Mouse (Mus musculus) hindbrain, embryonic 11.5 days (tissue): ENCODE data around the gene Bicd1. TPM values are rescaled to one million over a fixed set of nuclear protein-coding genes. Genes with fewer than 3 reads are reported as not detected.
"Not testable (repeated sequence)": the region's sequence is repeated elsewhere in the genome, so short reads cannot be mapped to it uniquely, and the experiment has no call there.

Experiments
- ATAC-seq: fragments of 200-750 bp; cut with Nextera tagmentation; 2 replicates; pipeline ENCODE4 v1.8.0; 2017; ENCODE audit warnings: mild to moderate bottlenecking, moderate TSS enrichment, moderate library complexity; ENCODE audit not compliant: low FRiP score
- DNase-seq: peaks from one replicate; pipeline ENCODE4 v3.0.0-alpha.2; 2015; ENCODE audit warnings: low spot score
- H3K27ac ChIP-seq: fragments of 300-500 bp; sonication (generic); 2 replicates; pipeline ENCODE4 v1.5.1; 2014; ENCODE audit warnings: mild to moderate bottlenecking, low read depth, low read length
- H3K27me3 ChIP-seq: fragments of 300-500 bp; sonication (generic); 2 replicates; pipeline ENCODE4 v1.6.1; 2014; ENCODE audit warnings: mild to moderate bottlenecking, low read length, moderate library complexity, mixed read lengths; ENCODE audit not compliant: control insufficient read depth, insufficient read depth
- H3K36me3 ChIP-seq: fragments of 300-500 bp; sonication (generic); 2 replicates; pipeline ENCODE4 v1.6.1; 2014; ENCODE audit warnings: mild to moderate bottlenecking, low read length, moderate library complexity, mixed read lengths; ENCODE audit not compliant: control insufficient read depth, insufficient read depth
- H3K4me1 ChIP-seq: fragments of 300-500 bp; sonication (generic); replicated peaks from 2 replicates; pipeline ENCODE4 v1.6.1; 2014; ENCODE audit warnings: low read length, mixed read lengths; ENCODE audit not compliant: control insufficient read depth, insufficient read depth
- H3K4me2 ChIP-seq: fragments of 300-500 bp; sonication (generic); replicated peaks from 2 replicates; pipeline ENCODE4 v1.6.1; 2014; ENCODE audit warnings: mild to moderate bottlenecking, low read depth, low read length
- H3K4me3 ChIP-seq: fragments of 300-500 bp; sonication (generic); 2 replicates; pipeline ENCODE4 v1.5.1; 2014; ENCODE audit warnings: low read depth, low read length
- H3K9ac ChIP-seq: fragments of 300-500 bp; sonication (generic); 2 replicates; pipeline ENCODE4 v1.6.1; 2014; ENCODE audit warnings: low read depth, low read length
- H3K9me3 ChIP-seq: fragments of 300-500 bp; sonication (generic); 2 replicates; pipeline ENCODE4 v1.6.1; 2016; ENCODE audit warnings: low read length; ENCODE audit not compliant: control insufficient read depth
- WGBS: fragments of 180-500 bp; shearing (Covaris S2); extraction: QIAGEN DNeasy Blood & Tissue Kit; methylation state at CpG from one replicate; pipeline ENCODE4 v1.1.7; 2014; 5-methylcytosine and 5-hydroxymethylcytosine counted together
- polyA plus RNA-seq: library from polyadenylated mRNA; unstranded; fragments of >200 nt; fragmentation: Nextera tagmentation; extraction: Ambion mirVana; gene quantifications from 2 replicates; pipeline ENCODE4 v1.2.1, GENCODE M21; 2014

Gene Bicd1
- polyA plus RNA-seq: 17.7 and 22.6 TPM in 2 replicates

DNA sequence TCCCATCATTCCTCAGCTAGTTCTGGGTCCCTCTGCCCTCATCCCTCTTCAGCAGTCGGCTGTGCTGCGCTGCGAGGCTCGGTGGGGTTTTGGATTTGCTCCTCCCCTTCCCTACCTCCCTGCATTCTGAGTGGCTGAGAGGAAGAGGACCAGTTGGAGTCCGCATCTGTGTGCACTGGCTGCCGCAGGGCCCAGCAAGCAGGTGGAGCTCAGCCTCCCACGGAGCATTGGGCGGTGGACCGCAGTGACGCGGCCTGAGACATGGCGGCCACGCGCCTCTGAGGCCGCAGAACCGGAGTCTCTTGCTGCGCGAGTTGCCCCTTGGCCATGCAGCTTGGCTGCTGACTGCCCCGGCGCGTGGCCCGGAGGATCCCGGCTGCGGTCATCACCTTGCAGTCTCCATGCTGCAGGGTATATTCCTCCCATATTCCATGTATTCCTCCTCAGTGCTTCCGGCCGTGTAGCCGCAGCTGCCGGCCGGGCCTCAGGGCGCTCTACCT is at the start of gene Bicd1:
TSS of gene Bicd1 (plus strand) at position 54 of the 500 bp plus-strand sequence.
- H3K27me3 ChIP-seq: no peaks in the 10 kb centered on the region
- no peaks in the 10 kb centered on the region for H3K9me3 ChIP-seq
- peak within 1 kb of the TSS; percentile 74 for H3K4me3 ChIP-seq
- H3K27ac ChIP-seq: peak within 1 kb of the TSS; percentile 84
- DNase-seq: peak; percentile 84
- no peaks in the 10 kb centered on the region for H3K36me3 ChIP-seq
- H3K9ac ChIP-seq: peak within 1 kb of the TSS; percentile 84
- WGBS: under 1% methylated on average over 30 of the region's 30 CpGs
- peak; percentile 100 for ATAC-seq
- no peaks in the 10 kb centered on the region for H3K4me1 ChIP-seq
- peak within 1 kb of the TSS; percentile 63 for H3K4me2 ChIP-seq

DNA sequence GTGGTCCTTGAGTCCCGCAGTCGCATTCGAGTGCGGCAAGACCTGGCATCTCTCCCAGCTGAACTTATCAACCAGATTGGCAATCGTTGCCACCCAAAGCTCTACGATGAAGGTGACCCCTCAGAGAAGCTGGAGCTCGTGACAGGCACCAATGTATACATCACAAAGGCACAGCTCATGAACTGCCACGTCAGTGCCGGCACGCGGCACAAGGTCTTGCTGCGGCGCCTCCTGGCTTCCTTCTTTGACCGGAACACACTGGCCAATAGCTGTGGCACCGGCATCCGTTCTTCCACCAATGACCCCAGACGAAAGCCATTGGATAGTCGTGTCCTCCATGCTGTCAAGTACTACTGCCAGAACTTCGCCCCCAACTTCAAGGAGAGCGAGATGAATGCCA is 46.2 kb upstream of the Bicd1 start:
- H3K4me2 ChIP-seq: not testable (repeated sequence)

DNA sequence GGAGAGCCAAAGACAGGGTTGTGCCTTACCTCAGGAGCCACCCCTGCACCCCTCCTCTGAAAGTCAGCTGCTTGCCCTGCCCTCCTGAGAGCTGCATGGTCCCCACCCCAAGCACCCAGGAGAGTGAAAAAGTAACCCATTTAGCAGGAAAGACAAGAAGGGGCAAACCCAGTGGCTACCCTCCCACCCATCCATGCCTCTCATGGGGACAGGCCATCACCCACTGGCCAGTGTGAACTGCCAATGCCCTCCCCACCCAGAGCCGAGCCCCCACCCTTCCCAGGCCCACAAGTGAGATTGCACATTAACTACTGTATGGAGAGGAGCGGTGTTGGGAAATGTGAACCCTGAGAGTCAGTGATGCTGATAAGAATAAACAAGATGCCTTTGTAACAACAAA is 42.7 kb upstream of the Bicd1 start:
- not testable (repeated sequence) for DNase-seq, H3K36me3 ChIP-seq, H3K9ac ChIP-seq, H3K4me1 ChIP-seq, H3K4me3 ChIP-seq, H3K27me3 ChIP-seq, H3K4me2 ChIP-seq, ATAC-seq, H3K27ac ChIP-seq, H3K9me3 ChIP-seq
- 83% methylated on average over 2 of the region's 2 CpGs for WGBS

More for the DNA sequence above, 46.2 kb upstream of the Bicd1 start:
- H3K9me3 ChIP-seq, H3K27ac ChIP-seq, H3K9ac ChIP-seq, ATAC-seq, DNase-seq, H3K36me3 ChIP-seq, H3K4me3 ChIP-seq, H3K4me1 ChIP-seq, H3K27me3 ChIP-seq: not testable (repeated sequence)
- 97% methylated on average over 19 of the region's 20 CpGs for WGBS

DNA sequence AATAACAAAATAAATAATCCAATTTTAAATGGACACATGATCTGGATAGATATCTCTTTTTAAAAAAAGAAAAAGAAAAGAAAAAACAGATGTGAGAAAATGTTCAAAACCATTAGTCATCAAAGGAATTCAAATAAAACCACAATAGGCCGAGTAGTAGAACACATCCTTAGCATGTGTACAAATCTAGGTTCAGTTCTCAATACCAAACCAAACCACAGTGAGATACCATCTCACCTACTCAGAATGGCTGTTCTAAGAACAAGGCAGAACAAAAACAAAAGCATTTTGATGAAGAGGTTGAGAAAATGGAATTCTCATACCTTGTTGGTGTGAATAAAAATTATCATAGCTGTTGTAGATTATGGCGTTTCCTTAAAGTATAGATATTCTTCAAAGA is 42.3 kb upstream of the Bicd1 start:
- H3K4me2 ChIP-seq: no peak overlapping the region
- no peaks in the 10 kb centered on the region for H3K36me3 ChIP-seq
- DNase-seq (no peak), ATAC-seq (no peak)
- no peak overlapping the region for H3K4me3 ChIP-seq
- H3K9ac ChIP-seq: no peak overlapping the region
- no peaks in the 10 kb centered on the region for H3K4me1 ChIP-seq
- H3K9me3 ChIP-seq: no peaks in the 10 kb centered on the region
- H3K27ac ChIP-seq: no peak overlapping the region
- H3K27me3 ChIP-seq: no peaks in the 10 kb centered on the region
- 91% methylated on average over 2 of the region's 2 CpGs for WGBS

DNA sequence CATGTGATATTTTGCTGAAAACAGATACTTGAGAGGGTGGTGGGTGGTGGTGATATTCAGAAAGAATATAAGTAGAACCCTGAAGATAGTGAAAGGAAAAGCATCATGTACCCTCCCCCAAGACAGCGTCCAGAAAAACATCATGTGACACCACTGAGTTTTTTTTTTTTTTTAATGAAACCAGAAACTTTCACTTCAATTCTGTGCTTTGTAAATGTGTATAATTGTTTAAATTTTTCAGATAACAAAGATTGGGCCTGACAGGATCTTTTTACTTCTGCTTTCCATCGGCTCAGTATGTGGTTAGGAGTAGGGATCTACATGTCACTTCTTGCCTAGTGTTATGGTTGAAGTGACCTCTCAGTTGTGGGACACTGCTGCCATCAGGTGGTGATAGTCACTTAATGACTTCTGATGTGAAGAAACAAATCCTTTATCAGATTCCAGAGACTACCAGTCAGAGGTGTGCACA is 33.7 kb upstream of the Bicd1 start:
- no peak overlapping the region for H3K4me3 ChIP-seq
- H3K9ac ChIP-seq: no peak overlapping the region
- 71% methylated on average over 2 of the region's 2 CpGs for WGBS
- no peaks in the 10 kb centered on the region for H3K4me1 ChIP-seq
- H3K36me3 ChIP-seq: no peaks in the 10 kb centered on the region
- H3K27me3 ChIP-seq: no peaks in the 10 kb centered on the region
- H3K27ac ChIP-seq: no peak overlapping the region
- H3K4me2 ChIP-seq: no peak overlapping the region
- DNase-seq (peak; percentile 52), ATAC-seq (no peak)
- H3K9me3 ChIP-seq: no peaks in the 10 kb centered on the region

DNA sequence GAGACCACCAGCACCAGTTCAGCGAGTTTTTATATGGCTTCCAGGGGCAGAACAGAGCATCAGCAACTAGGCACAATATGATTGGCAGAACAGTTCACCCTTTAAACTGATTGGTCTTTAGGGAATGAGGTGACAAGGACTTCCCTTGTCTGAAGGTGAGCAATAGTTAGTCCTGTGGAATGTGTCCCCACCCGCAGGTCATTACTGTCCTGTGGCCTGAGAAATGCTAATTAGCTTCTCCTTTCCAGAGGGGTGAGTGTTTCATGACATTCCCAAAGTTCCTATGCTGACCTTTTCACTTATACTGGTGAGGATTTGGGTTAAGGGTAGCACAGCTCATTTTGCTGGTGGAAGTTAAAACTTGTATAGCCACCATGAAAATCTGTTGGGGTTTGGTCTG is 25.2 kb upstream of the Bicd1 start:
- ATAC-seq (no peak), DNase-seq (no peak)
- H3K4me1 ChIP-seq: no peaks in the 10 kb centered on the region
- no peak overlapping the region for H3K9ac ChIP-seq
- no peaks in the 10 kb centered on the region for H3K9me3 ChIP-seq
- H3K27me3 ChIP-seq: no peaks in the 10 kb centered on the region
- H3K27ac ChIP-seq: no peak overlapping the region
- H3K4me3 ChIP-seq: no peak overlapping the region
- H3K4me2 ChIP-seq: no peak overlapping the region
- 81% methylated on average over 2 of the region's 2 CpGs for whole genome bisulfite sequencing
- no peaks in the 10 kb centered on the region for H3K36me3 ChIP-seq

DNA sequence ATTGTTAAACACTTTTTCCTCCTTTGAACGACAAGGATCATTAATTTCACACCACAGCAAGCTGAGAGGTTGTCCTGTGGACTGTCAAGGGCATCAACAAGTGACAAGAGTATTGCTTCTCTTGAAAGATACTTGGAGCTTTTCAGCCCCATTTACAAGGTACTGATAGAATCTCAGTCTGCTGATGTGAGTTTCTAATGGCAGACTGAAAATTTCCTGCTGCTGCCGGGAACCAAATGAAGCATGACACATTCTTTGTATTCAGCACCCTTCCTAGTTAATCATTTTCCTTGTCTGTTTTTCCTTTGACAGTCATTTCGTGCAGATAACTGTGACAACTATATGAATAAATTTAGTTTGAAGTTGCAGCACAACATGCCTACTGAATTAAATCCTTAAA is 22.3 kb upstream of the Bicd1 start:
- Histone ChIP-seq H3K4me3 (no peak overlapping the region), H3K4me1 (no peaks in the 10 kb centered on the region), H3K27ac (no peak overlapping the region), H3K9ac (no peak overlapping the region), H3K4me2 (no peak overlapping the region), H3K9me3 (no peaks in the 10 kb centered on the region), H3K36me3 (no peaks in the 10 kb centered on the region), H3K27me3 (no peaks in the 10 kb centered on the region)
- ATAC-seq (no peak), DNase-seq (no peak)
- WGBS: 24% methylated on average over 3 of the region's 3 CpGs

DNA sequence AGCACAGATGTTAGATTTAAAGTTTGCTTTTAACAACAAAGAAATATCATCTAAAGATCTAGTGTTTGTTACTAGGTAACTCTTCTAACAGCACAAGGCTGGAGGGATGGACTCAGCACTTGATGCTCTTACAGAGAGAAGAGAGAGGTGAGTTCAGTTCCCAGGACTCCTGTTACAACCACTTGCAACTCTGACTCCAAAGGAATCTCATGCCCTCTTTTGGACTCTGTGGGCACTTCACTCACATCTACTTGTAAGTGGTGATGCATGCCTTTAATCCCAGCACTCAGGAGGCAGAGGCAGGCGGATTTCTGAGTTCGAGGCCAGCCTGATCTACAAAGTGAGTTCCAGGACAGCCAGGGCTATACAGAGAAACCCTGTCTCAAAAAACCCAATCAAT is 19.1 kb upstream of the Bicd1 start:
- H3K9ac ChIP-seq, ATAC-seq, H3K4me2 ChIP-seq, H3K9me3 ChIP-seq, DNase-seq, H3K36me3 ChIP-seq, H3K4me3 ChIP-seq, H3K27me3 ChIP-seq, H3K27ac ChIP-seq, H3K4me1 ChIP-seq: not testable (repeated sequence)
- 83% methylated on average over 2 of the region's 2 CpGs for whole genome bisulfite sequencing

DNA sequence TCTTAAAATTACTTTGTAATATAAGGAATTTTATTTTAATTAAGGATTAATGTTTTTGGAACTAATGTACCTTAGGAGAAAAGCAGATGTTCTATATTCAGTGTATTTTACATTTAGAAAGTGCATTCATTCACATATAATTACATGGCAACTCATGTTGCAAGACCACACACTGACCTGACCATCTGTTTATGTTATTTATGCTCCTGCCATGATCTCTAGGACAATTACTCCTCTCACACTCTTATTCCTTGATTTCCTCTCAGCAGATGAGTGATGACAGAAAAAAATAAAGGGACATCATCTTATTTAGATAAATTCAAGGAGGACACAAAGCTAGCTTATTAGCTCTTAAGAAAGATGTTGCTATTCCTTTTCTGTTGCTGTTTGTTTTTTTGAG is 9.3 kb upstream of the Bicd1 start:
- H3K4me2 ChIP-seq: no peak overlapping the region
- H3K4me3 ChIP-seq: no peak overlapping the region
- H3K9me3 ChIP-seq: no peaks in the 10 kb centered on the region
- no peak overlapping the region for H3K27ac ChIP-seq
- no peaks in the 10 kb centered on the region for H3K36me3 ChIP-seq
- no peaks in the 10 kb centered on the region for H3K4me1 ChIP-seq
- DNase-seq: no peak
- H3K27me3 ChIP-seq: no peaks in the 10 kb centered on the region
- H3K9ac ChIP-seq: no peak overlapping the region
- ATAC-seq: no peak
